Mouse (Mus musculus) thymus, postnatal 10 days (tissue): Measurements from ENCODE around the gene Foxf1.

ENCODE experiments used
- DNase-seq, 2 experiments: peaks; one replicate each; pipeline ENCODE4 v3.0.0; 2021; ENCODE audit warnings: low spot score in 2 of 2

Foxf1 gene

GRCm38 (mm10) chr8:121113261-121113660 is 29.1 kb downstream of the Foxf1 start:
- peak; percentile 88 to 96 for DNase-seq

GRCm38 (mm10) chr8:121115136-121115535 is 30.9 kb downstream of the Foxf1 start:
- DNase-seq, result no peak

GRCm38 (mm10) chr8:121115948-121116347 is 31.8 kb downstream of the Foxf1 start, which contains the start of gene Foxc2:
Gene Foxc2 (plus strand): TSS chr8:121116171.
- DNase-seq, result peak; percentile 28 to 50

- no peak for DNase-seq
Measured at GRCm38 (mm10) chr8:121116591-121117185, 32.5 kb downstream of the Foxf1 start.

- DNase-seq, result no peak
Measured at GRCm38 (mm10) chr8:121117186-121117651, 33.0 kb downstream of the Foxf1 start.

GRCm38 (mm10) chr8:121117906-121118305 is 33.7 kb downstream of the Foxf1 start:
- no peak for DNase-seq

GRCm38 (mm10) chr8:121118634-121119420 is 34.6 kb downstream of the Foxf1 start:
- DNase-seq, result no peak

GRCm38 (mm10) chr8:121119635-121120455 is 35.7 kb downstream of the Foxf1 start:
- DNase-seq, result no peak

GRCm38 (mm10) chr8:121120456-121121419 is 36.6 kb downstream of the Foxf1 start:
- DNase-seq, result no peak

- DNase-seq, result no peak
Measured at GRCm38 (mm10) chr8:121121704-121122103, 37.5 kb downstream of the Foxf1 start.

GRCm38 (mm10) chr8:121122368-121122767 is 38.2 kb downstream of the Foxf1 start:
- DNase-seq, result no peak

- DNase-seq, result no peak
Measured at GRCm38 (mm10) chr8:121123113-121123512, 38.9 kb downstream of the Foxf1 start.

GRCm38 (mm10) chr8:121124547-121125239 is 40.5 kb downstream of the Foxf1 start:
- DNase-seq, result no peak

GRCm38 (mm10) chr8:121125311-121125876 is 41.2 kb downstream of the Foxf1 start:
- no peak for DNase-seq

- no peak for DNase-seq
Measured at GRCm38 (mm10) chr8:121126191-121126590, 42.0 kb downstream of the Foxf1 start.

- no peak for DNase-seq
Measured at GRCm38 (mm10) chr8:121126694-121127093, 42.5 kb downstream of the Foxf1 start.

- no peak for DNase-seq
Measured at GRCm38 (mm10) chr8:121127291-121127701, 43.1 kb downstream of the Foxf1 start.

GRCm38 (mm10) chr8:121127756-121128375 is 43.7 kb downstream of the Foxf1 start, which contains the start of gene Foxl1:
Gene Foxl1 (plus strand): TSS chr8:121127940.
- DNase-seq, result no peak

- DNase-seq, result no peak
Measured at GRCm38 (mm10) chr8:121128531-121129264, 44.5 kb downstream of the Foxf1 start.
